Mouse (Mus musculus) liver, adult 2 months (tissue): ENCODE data around the gene Olfr555. TPM values are rescaled to one million over a fixed set of nuclear protein-coding genes. Genes with fewer than 3 reads are reported as not detected.
A peak's percentile ranks its signal among the peaks of the same experiment; 100 is the strongest.
"Not testable (repeated sequence)": the region's sequence is repeated elsewhere in the genome, so short reads cannot be mapped to it uniquely, and the experiment has no call there.

Experiments
- DNase-seq: peaks from one replicate; pipeline ENCODE4 v3.0.0-alpha.2; 2011; ENCODE audit warnings: low read depth, low spot score; ENCODE audit errors: extremely low read depth
- H3K27ac ChIP-seq: fragments of 200-500 bp; replicated peaks from 2 replicates; pipeline ENCODE4 v1.5.1; 2012; ENCODE audit warnings: low read depth, mild to moderate bottlenecking, control low read depth, inconsistent platforms, low read length; ENCODE audit not compliant: insufficient read depth
- H3K27me3 ChIP-seq: fragments of 200-500 bp; 2 replicates; pipeline ENCODE4 v1.6.1; 2012; ENCODE audit warnings: mild to moderate bottlenecking, moderate library complexity, low read length, inconsistent platforms; ENCODE audit not compliant: control insufficient read depth, insufficient read depth
- H3K36me3 ChIP-seq: fragments of 200-500 bp; 2 replicates; pipeline ENCODE4 v1.6.1; 2012; ENCODE audit warnings: low read length, inconsistent platforms; ENCODE audit not compliant: control insufficient read depth, insufficient read depth
- H3K4me1 ChIP-seq: fragments of 200-500 bp; 2 replicates; pipeline ENCODE4 v1.6.1; 2011; ENCODE audit warnings: low read length; ENCODE audit not compliant: control insufficient read depth, insufficient read depth
- H3K4me3 ChIP-seq: fragments of 200-500 bp; 2 replicates; pipeline ENCODE4 v1.5.1; 2011; ENCODE audit warnings: low read depth, mild to moderate bottlenecking, control low read depth, low read length, moderate library complexity; ENCODE audit not compliant: insufficient read depth
- H3K79me2 ChIP-seq: fragments of 200-500 bp; 2 replicates; pipeline ENCODE4 v1.6.1; 2012; ENCODE audit warnings: inconsistent platforms, mild to moderate bottlenecking, low read length, moderate library complexity; ENCODE audit not compliant: control insufficient read depth, insufficient read depth
- H3K9ac ChIP-seq: fragments of 200-500 bp; 2 replicates; pipeline ENCODE4 v1.6.1; 2012; ENCODE audit warnings: low read depth, mild to moderate bottlenecking, control low read depth, inconsistent platforms, low read length
- CTCF ChIP-seq: fragments of 200-500 bp; IDR thresholded peaks from 2 replicates; pipeline ENCODE4 v1.5.1; 2011; ENCODE audit warnings: low read depth, low read length, control low read depth
- POLR2A ChIP-seq: fragments of 200-500 bp; IDR thresholded peaks from 2 replicates; pipeline ENCODE4 v1.6.1; 2011; ENCODE audit warnings: low read length, control low read depth; ENCODE audit not compliant: insufficient read depth; ENCODE audit errors: extremely low read depth
- WGBS: fragments of 180-500 bp; shearing (Covaris S2); methylation state at CpG from one replicate; pipeline ENCODE4 v1.1.7; 2018; 5-methylcytosine and 5-hydroxymethylcytosine counted together
- polyA plus RNA-seq: library from polyadenylated mRNA; depleted of rRNA; stranded (reverse); fragments of >200 nt; gene quantifications from 2 replicates; pipeline ENCODE4 v1.2.3, GENCODE M21; 2012; rRNA removed
- total RNA-seq: library from RNA; depleted of rRNA; stranded (reverse); fragments of >200 nt; gene quantifications from 2 replicates; pipeline ENCODE4 v1.2.3, GENCODE M21; 2014; rRNA removed

The Olfr555 gene
- total RNA-seq (not detected in 2 replicates), polyA plus RNA-seq (not detected in 2 replicates)

DNA sequence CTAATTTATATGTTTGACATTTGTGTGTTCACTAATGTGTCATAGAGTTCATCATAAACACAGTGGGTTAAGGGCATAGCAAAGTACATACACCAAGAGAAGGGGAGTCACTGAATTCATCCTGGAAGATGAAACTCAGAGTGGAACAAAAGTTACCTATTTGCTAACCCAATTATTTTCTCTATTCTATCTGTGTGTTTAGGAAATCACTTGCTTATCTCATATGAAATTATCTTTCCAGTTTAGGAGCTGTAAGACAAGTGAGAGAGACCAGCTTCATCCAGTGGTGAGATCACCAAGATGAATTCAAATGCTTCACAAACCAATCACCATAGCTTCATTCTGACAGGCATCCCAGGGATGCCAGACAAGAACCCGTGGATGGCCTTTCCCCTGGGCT, at the start of gene Olfr555:
TSS of gene Olfr555 (plus strand) at position 301 of the 400 bp plus-strand sequence.
- DNase-seq, result no peak
- Histone ChIP-seq H3K79me2 (no peaks in the 10 kb centered on the region), H3K27me3 (no peaks in the 10 kb centered on the region), H3K4me1 (no peaks in the 10 kb centered on the region), H3K9ac (no peak within 1 kb of the TSS), H3K27ac (no peak within 1 kb of the TSS), H3K4me3 (no peak within 1 kb of the TSS), H3K36me3 (no peaks in the 10 kb centered on the region)
- 74% methylated on average over 1 of the region's 1 CpGs for WGBS
- no peak for TF ChIP-seq POLR2A
- no peak for TF ChIP-seq CTCF

DNA sequence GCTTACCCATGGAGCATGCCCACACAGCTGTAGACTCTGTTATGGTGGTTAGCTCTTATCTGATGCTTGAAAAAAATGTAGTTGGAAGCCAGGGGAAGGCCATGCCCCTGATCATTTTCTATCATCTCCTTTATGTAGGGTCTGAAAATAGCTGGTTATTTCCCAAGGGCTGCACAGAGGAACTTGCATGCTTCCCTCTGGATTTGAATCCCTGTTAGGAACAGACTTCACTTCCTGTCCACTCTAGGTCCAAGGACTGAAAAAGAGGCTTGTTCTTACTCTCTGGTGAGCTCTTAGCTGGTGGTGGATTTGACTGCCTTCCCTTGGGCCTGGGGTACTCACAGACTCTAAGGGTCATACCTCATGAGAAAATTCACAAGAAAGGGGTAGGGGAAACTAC, 40.5 kb upstream of the Olfr555 start, which contains the start of gene Olfr553:
TSS of gene Olfr553 (minus strand) at position 101 of the 400 bp plus-strand sequence.
- Histone ChIP-seq H3K36me3 (no peaks in the 10 kb centered on the region), H3K79me2 (no peaks in the 10 kb centered on the region), H3K4me1 (no peaks in the 10 kb centered on the region), H3K4me3 (no peak within 1 kb of the TSS), H3K27ac (no peak within 1 kb of the TSS), H3K27me3 (no peaks in the 10 kb centered on the region), H3K9ac (no peak within 1 kb of the TSS)
- TF ChIP-seq CTCF (no peak), POLR2A (no peak)
- no peak for DNase-seq

DNA sequence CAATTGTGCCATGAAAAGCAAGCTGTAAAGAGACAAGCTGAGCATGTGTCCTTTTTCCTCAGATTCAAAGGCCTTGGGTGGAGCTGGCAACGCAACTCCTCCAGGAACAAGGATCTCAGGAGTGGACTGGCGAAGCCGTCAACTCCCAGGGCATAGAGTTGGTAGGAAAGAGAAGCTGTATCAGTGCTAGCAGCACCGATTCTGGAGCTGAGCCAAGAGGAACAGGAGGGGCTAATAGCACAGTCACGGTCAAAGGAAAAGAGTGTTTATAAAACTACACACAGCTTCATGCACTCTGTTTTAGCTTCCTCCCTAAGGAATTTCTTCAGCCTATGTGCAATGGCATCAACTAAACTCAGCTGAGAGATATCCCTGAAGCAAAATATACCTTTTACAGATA, 39.0 kb upstream of the Olfr555 start:
- Histone ChIP-seq H3K4me3 (no peak overlapping the region), H3K27ac (no peak overlapping the region), H3K9ac (no peak overlapping the region), H3K27me3 (no peaks in the 10 kb centered on the region), H3K4me1 (no peaks in the 10 kb centered on the region), H3K79me2 (no peaks in the 10 kb centered on the region), H3K36me3 (no peaks in the 10 kb centered on the region)
- TF ChIP-seq CTCF, result no peak
- TF ChIP-seq POLR2A, result no peak
- 62% methylated on average over 5 of the region's 5 CpGs for WGBS
- no peak for DNase-seq

DNA sequence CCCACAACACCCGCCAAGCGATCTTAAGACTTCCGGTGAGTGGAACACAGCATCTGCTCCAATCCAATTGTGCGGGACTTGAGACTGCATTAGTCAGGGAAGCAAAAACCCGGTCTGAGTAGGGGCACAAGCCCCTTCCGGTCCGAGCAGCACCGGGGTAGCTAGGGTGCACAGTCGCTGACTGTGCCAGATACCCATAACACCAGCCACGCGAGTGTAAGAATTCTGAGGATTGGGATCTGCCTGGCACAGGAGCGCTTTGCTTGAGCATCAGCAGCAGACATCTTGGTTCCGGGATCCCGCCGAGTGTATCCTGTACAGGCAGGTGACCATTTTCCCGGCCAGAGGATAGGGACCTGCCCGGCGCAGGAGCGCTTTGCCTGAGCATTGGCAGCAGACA, 38.3 kb upstream of the Olfr555 start:
- H3K4me1 ChIP-seq, H3K4me3 ChIP-seq, H3K79me2 ChIP-seq, H3K27me3 ChIP-seq, H3K9ac ChIP-seq, H3K36me3 ChIP-seq, H3K27ac ChIP-seq, DNase-seq: not testable (repeated sequence)
- 78% methylated on average over 19 of the region's 19 CpGs for whole genome bisulfite sequencing

DNA sequence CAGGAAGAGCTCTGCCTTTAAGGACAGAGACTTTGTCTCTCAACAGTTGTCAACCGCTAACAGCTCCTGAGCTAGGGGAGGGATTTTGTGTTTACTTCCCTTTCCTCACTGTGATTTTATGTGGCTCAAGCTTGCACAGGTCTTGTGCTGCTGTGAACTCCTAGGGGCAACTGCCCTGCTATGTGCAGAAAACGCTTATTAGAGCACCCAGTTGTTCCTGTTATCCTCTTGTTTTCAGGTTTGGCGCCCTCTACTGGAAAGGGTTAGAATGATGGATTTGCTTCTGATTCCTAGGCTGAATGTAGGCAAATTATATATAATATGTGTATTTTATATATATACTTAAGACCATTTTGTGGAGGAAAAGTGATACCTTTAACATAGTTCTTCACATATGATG, 22.0 kb upstream of the Olfr555 start:
- Histone ChIP-seq H3K79me2 (no peaks in the 10 kb centered on the region), H3K4me3 (no peak overlapping the region), H3K27me3 (no peaks in the 10 kb centered on the region), H3K36me3 (no peaks in the 10 kb centered on the region), H3K9ac (no peak overlapping the region), H3K27ac (no peak overlapping the region), H3K4me1 (no peaks in the 10 kb centered on the region)
- 24% methylated on average over 3 of the region's 3 CpGs for WGBS
- TF ChIP-seq POLR2A (no peak), CTCF (no peak)
- DNase-seq, result peak; percentile 58

DNA sequence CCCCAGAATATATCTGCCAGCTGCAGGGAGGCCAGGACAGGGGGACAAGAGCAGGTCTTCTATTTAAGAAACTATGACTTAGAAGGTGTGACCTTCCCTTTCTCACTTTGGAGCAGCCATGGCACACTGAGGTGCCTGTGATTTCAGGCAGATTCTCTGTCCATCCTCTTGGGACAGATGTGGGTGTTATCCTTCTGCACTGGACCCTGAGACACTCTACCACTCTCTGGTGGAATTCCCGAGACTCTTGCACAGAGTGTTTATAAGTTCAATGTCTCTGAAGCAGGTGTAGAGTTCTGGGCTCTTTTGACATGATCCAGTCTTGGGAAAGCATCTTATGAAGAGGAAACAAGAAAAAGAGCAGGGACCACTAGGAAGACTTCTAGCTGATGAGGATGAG, 20.5 kb upstream of the Olfr555 start, which contains the start of gene Olfr554:
TSS of gene Olfr554 (plus strand) at position 301 of the 400 bp plus-strand sequence.
- Histone ChIP-seq H3K36me3 (no peaks in the 10 kb centered on the region), H3K9ac (no peak within 1 kb of the TSS), H3K27me3 (no peaks in the 10 kb centered on the region), H3K4me1 (no peaks in the 10 kb centered on the region), H3K79me2 (no peaks in the 10 kb centered on the region), H3K4me3 (no peak within 1 kb of the TSS), H3K27ac (no peak within 1 kb of the TSS)
- no peak for TF ChIP-seq CTCF
- DNase-seq, result no peak
- WGBS, result 66% methylated on average over 1 of the region's 1 CpGs

DNA sequence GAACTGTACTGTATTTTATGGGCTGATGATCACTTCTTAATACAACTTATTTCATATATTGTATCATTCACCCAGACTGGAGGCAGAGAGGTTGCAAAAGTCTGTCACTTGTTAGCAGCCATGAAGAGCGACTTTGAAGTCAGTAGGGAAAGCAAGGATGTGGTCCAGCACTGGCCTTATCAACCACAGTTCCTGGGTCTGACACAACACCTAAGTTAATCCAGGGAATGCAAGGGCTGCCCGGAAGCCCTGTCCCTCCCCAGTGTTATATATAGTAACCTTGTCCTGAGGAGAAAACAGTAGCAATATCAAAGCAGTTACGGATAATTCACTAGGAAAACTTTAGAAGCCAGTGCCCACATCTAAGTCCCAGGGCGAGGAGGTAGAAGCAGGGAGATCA, 13.7 kb upstream of the Olfr555 start:
- not testable (repeated sequence) for DNase-seq, H3K79me2 ChIP-seq, H3K4me1 ChIP-seq, H3K4me3 ChIP-seq, H3K27me3 ChIP-seq, H3K27ac ChIP-seq, H3K36me3 ChIP-seq, H3K9ac ChIP-seq
- WGBS, result 82% methylated on average over 4 of the region's 4 CpGs
